Mouse (Mus musculus) stomach, embryonic 16.5 days (tissue): ENCODE data around the gene Heatr4. TPM values are rescaled to one million over a fixed set of nuclear protein-coding genes. Genes with fewer than 3 reads are reported as not detected.
A peak's percentile ranks its signal among the peaks of the same experiment; 100 is the strongest.

Experiments used
- ATAC-seq: fragments of 200-750 bp; cut with Nextera tagmentation; 2 replicates; pipeline ENCODE4 v1.8.0; 2017; ENCODE audit warnings: moderate number of reproducible peaks, moderate TSS enrichment; ENCODE audit not compliant: insufficient read depth, low FRiP score
- H3K27ac ChIP-seq: fragments of 300-500 bp; sonication (generic); 2 replicates; pipeline ENCODE4 v1.5.1; 2014; ENCODE audit warnings: low read length
- H3K27me3 ChIP-seq: fragments of 300-500 bp; sonication (generic); 2 replicates; pipeline ENCODE4 v1.6.1; 2014; ENCODE audit warnings: low read length, control low read depth, mixed read lengths; ENCODE audit not compliant: control insufficient read depth, insufficient read depth
- H3K36me3 ChIP-seq: fragments of 300-500 bp; sonication (generic); 2 replicates; pipeline ENCODE4 v1.6.1; 2014; ENCODE audit warnings: low read length; ENCODE audit not compliant: control insufficient read depth, insufficient read depth
- H3K4me1 ChIP-seq: fragments of 300-500 bp; sonication (generic); 2 replicates; pipeline ENCODE4 v1.6.1; 2014; ENCODE audit warnings: low read length, control low read depth, mixed read lengths; ENCODE audit not compliant: control insufficient read depth, insufficient read depth
- H3K4me2 ChIP-seq: fragments of 300-500 bp; sonication (generic); 2 replicates; pipeline ENCODE4 v1.6.1; 2014; ENCODE audit warnings: low read depth, low read length, mixed read lengths
- H3K4me3 ChIP-seq: fragments of 300-500 bp; sonication (generic); replicated peaks from 2 replicates; pipeline ENCODE4 v1.5.1; 2014; ENCODE audit warnings: mild to moderate bottlenecking, low read length
- H3K9ac ChIP-seq: fragments of 300-500 bp; sonication (generic); 2 replicates; pipeline ENCODE4 v1.6.1; 2014; ENCODE audit warnings: low read length
- H3K9me3 ChIP-seq: fragments of 300-500 bp; sonication (generic); replicated peaks from 2 replicates; pipeline ENCODE4 v1.6.1; 2016; ENCODE audit warnings: low read length, control low read depth; ENCODE audit not compliant: control insufficient read depth
- WGBS: fragments of 180-500 bp; shearing (Covaris S2); extraction: QIAGEN DNeasy Blood & Tissue Kit; methylation state at CpG from one replicate; pipeline ENCODE4 v1.1.7; 2014; 5-methylcytosine and 5-hydroxymethylcytosine counted together
- polyA plus RNA-seq: library from polyadenylated mRNA; unstranded; fragments of >200 nt; fragmentation: Nextera tagmentation; extraction: Ambion mirVana; gene quantifications from 2 replicates; pipeline ENCODE4 v1.2.1, GENCODE M21; 2015

The Heatr4 gene
- polyA plus RNA-seq, 1 experiment from 2014 or later = 0.05 TPM

DNA sequence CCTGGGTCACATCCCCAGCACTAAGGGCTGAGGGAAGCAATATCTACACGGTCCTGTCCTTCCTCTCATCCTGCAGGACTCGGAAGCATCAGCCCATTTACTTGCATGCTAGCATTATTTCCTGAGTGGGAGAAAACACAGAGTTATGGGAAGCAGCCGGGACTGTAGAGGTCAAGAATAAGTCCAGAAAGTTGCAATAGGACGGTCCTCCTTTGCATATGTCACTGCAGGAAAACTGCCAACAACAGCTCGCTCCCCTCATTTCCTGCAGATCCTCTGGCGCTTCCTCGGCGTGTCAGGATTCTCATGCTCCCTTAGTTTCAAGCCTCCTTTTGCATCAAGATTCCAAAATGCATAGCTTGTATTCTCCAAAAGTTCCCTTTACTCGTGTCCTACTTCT, 67.8 kb downstream of the Heatr4 start:
- 55% methylated on average over 9 of the region's 9 CpGs for WGBS
- peaks cover 10% of the 10 kb centered on the region; the same call in 1 of the 2 replicates for H3K4me1 ChIP-seq
- no peak overlapping the region for H3K9ac ChIP-seq
- H3K36me3 ChIP-seq = no peaks in the 10 kb centered on the region
- H3K9me3 ChIP-seq = no peaks in the 10 kb centered on the region
- peak overlapping the region; percentile 17; the same call in 1 of the 2 replicates for H3K4me2 ChIP-seq
- H3K27ac ChIP-seq = 0 out of 2 replicates have a peak overlapping the region, but pooled peaks have one; percentile 55
- no peak for ATAC-seq
- no peak overlapping the region for H3K4me3 ChIP-seq
- no peaks in the 10 kb centered on the region for H3K27me3 ChIP-seq

GRCm38 (mm10) chr12:83914797-83915196, 69.9 kb downstream of the Heatr4 start:
- Histone ChIP-seq H3K27ac (no peak overlapping the region), H3K27me3 (no peaks in the 10 kb centered on the region), H3K9me3 (no peaks in the 10 kb centered on the region), H3K9ac (no peak overlapping the region), H3K4me1 (0 out of 2 replicates have a peak, but pooled peaks cover 2% of the 10 kb centered on the region), H3K4me3 (no peak overlapping the region), H3K36me3 (no peaks in the 10 kb centered on the region), H3K4me2 (no peak overlapping the region)
- ATAC-seq = no peak
- WGBS = 82% methylated on average over 1 of the region's 1 CpGs

GRCm38 (mm10) chr12:83914202-83914740, 70.4 kb downstream of the Heatr4 start:
- no peak for ATAC-seq
- Histone ChIP-seq H3K9me3 (no peaks in the 10 kb centered on the region), H3K36me3 (no peaks in the 10 kb centered on the region), H3K9ac (no peak overlapping the region), H3K4me3 (no peak overlapping the region), H3K4me1 (0 out of 2 replicates have a peak, but pooled peaks cover 2% of the 10 kb centered on the region), H3K4me2 (no peak overlapping the region), H3K27me3 (no peaks in the 10 kb centered on the region), H3K27ac (no peak overlapping the region)
- 82% methylated on average over 4 of the region's 4 CpGs for WGBS

DNA sequence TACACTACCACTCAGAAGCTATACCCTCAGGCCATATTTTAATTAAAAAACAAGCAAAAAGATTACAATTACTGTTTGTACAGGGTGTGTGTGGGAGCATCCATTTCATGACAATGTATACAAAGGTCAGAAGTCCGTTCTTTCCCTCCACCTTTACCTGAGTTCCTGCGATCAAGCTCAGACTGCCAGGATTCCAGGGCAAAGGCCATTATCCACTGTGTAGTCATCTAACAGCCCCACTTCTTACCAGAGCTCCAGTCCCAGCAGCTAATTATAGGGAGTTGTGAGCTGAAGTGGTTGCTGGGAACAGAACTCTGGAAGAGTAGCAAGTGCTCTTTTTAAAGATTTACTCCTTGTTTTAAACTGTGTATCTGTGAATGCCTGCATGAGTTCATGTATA, 74.2 kb downstream of the Heatr4 start:
- H3K27me3 ChIP-seq = no peaks in the 10 kb centered on the region
- H3K36me3 ChIP-seq = no peaks in the 10 kb centered on the region
- H3K9ac ChIP-seq = no peak overlapping the region
- no peak overlapping the region for H3K27ac ChIP-seq
- H3K9me3 ChIP-seq = no peaks in the 10 kb centered on the region
- no peak overlapping the region for H3K4me3 ChIP-seq
- H3K4me1 ChIP-seq = 0 out of 2 replicates have a peak, but pooled peaks cover 2% of the 10 kb centered on the region
- ATAC-seq = no peak
- WGBS = 85% methylated on average over 2 of the region's 2 CpGs
- no peak overlapping the region for H3K4me2 ChIP-seq

Other genes starting within 250 kb of the Heatr4 start
- 4.3 and 4.9 TPM in 2 replicates for gene Papln, start 221.2 kb downstream of the Heatr4 start, polyA plus RNA-seq
- gene Numb, start 62.9 kb downstream of the Heatr4 start, polyA plus RNA-seq = 37.6 and 41.3 TPM in 2 replicates
- 4.8 and 5.8 TPM in 2 replicates for gene Riox1, start 34.2 kb downstream of the Heatr4 start, polyA plus RNA-seq
- gene Acot2, start 3.0 kb upstream of the Heatr4 start, polyA plus RNA-seq = 23.7 and 24.9 TPM in 2 replicates
- gene Acot1, start 24.6 kb upstream of the Heatr4 start, polyA plus RNA-seq = 37.4 and 48.4 TPM in 2 replicates
- 1.7 and 2.2 TPM in 2 replicates for gene Acot4, start 53.5 kb upstream of the Heatr4 start, polyA plus RNA-seq
- not detected in 2 replicates for gene Gm49366, start 54.1 kb upstream of the Heatr4 start, polyA plus RNA-seq
- gene Acot3, start 67.3 kb upstream of the Heatr4 start, polyA plus RNA-seq = 0.46 and 1.4 TPM in 2 replicates
- gene Acot5, start 84.5 kb upstream of the Heatr4 start, polyA plus RNA-seq = not detected in 2 replicates
- gene Acot6, start 115.8 kb upstream of the Heatr4 start, polyA plus RNA-seq = 1.3 and 1.4 TPM in 2 replicates
- 2.8 and 3.4 TPM in 2 replicates for gene Dnal1, start 129.5 kb upstream of the Heatr4 start, polyA plus RNA-seq
- gene Pnma1, start 163.6 kb upstream of the Heatr4 start, polyA plus RNA-seq = 0.70 and 0.71 TPM in 2 replicates
- 8.7 and 9.4 TPM in 2 replicates for gene Elmsan1, start 234.0 kb upstream of the Heatr4 start, polyA plus RNA-seq